Mouse (Mus musculus) adrenal gland, adult 2 months (tissue): Measurements from ENCODE around the gene Ccnd1. TPM values are rescaled to one million over a fixed set of nuclear protein-coding genes. Genes with fewer than 3 reads are reported as not detected.
A peak's percentile ranks its signal among the peaks of the same experiment; 100 is the strongest.

ENCODE experiments used
- DNase-seq: peaks from one replicate; pipeline ENCODE4 v3.0.0; 2021
- polyA plus RNA-seq: library from polyadenylated mRNA; depleted of rRNA; stranded (reverse); fragments of >200 nt; gene quantifications from 2 replicates; pipeline ENCODE4 v1.2.3, GENCODE M21; 2012
- total RNA-seq, 2 experiments: library from RNA; stranded (reverse); gene quantifications; 2 replicates each; pipeline ENCODE4 v1.2.3; 2021

Gene Ccnd1
- total and polyA plus RNA-seq, 3 experiments, result 105 to 244 (median 133) TPM

GRCm38 (mm10) chr7:144938661-144939343 is 923 bp downstream of the Ccnd1 start:
- DNase-seq, result peak; percentile 52

- DNase-seq, result peak; percentile 43
Observed at GRCm38 (mm10) chr7:144937899-144938517, 1.7 kb downstream of the Ccnd1 start.

GRCm38 (mm10) chr7:144937490-144937889 is 2.2 kb downstream of the Ccnd1 start:
- DNase-seq, result peak; percentile 93

GRCm38 (mm10) chr7:144936311-144936880 is 3.3 kb downstream of the Ccnd1 start:
- DNase-seq, result no peak

- peak; percentile 47 for DNase-seq
Observed at GRCm38 (mm10) chr7:144935563-144935962, 4.2 kb downstream of the Ccnd1 start.

- no peak for DNase-seq
Observed at GRCm38 (mm10) chr7:144934901-144935300, 4.8 kb downstream of the Ccnd1 start.

GRCm38 (mm10) chr7:144933796-144934195 is 5.9 kb downstream of the Ccnd1 start:
- peak; percentile 79 for DNase-seq

- DNase-seq, result peak; percentile 58
Observed at GRCm38 (mm10) chr7:144933336-144933735, 6.4 kb downstream of the Ccnd1 start.

GRCm38 (mm10) chr7:144932389-144932937 is 7.3 kb downstream of the Ccnd1 start:
- DNase-seq, result no peak

- no peak for DNase-seq
Observed at GRCm38 (mm10) chr7:144931778-144932177, 7.9 kb downstream of the Ccnd1 start.

GRCm38 (mm10) chr7:144929931-144930330 is 9.8 kb downstream of the Ccnd1 start:
- DNase-seq, result no peak

- no peak for DNase-seq
Observed at GRCm38 (mm10) chr7:144929506-144929905, 10.2 kb downstream of the Ccnd1 start.

GRCm38 (mm10) chr7:144928889-144929210 is 10.9 kb downstream of the Ccnd1 start:
- DNase-seq, result no peak

- DNase-seq, result no peak
Observed at GRCm38 (mm10) chr7:144928009-144928888, 11.5 kb downstream of the Ccnd1 start.

- no peak for DNase-seq
Observed at GRCm38 (mm10) chr7:144927591-144927990, 12.1 kb downstream of the Ccnd1 start.

- no peak for DNase-seq
Observed at GRCm38 (mm10) chr7:144918823-144919222, 20.9 kb downstream of the Ccnd1 start.

GRCm38 (mm10) chr7:144914948-144915750 is 24.6 kb downstream of the Ccnd1 start, which contains the start of gene LTO1:
LTO1 (plus strand) TSS chr7:144915100.
- peak; percentile 94 for DNase-seq

GRCm38 (mm10) chr7:144914296-144914947 is 25.3 kb downstream of the Ccnd1 start:
- DNase-seq, result no peak

GRCm38 (mm10) chr7:144912897-144913296 is 26.8 kb downstream of the Ccnd1 start:
- no peak for DNase-seq

GRCm38 (mm10) chr7:144911121-144911520 is 28.6 kb downstream of the Ccnd1 start:
- DNase-seq, result no peak

- no peak for DNase-seq
Observed at GRCm38 (mm10) chr7:144908705-144909104, 31.0 kb downstream of the Ccnd1 start.
